Mouse (Mus musculus) forebrain, embryonic 15.5 days (tissue): ENCODE data around the gene Sbk1. TPM values are rescaled to one million over a fixed set of nuclear protein-coding genes. Genes with fewer than 3 reads are reported as not detected.

Experiments
- ATAC-seq: fragments of 200-750 bp; cut with Nextera tagmentation; replicated peaks from 2 replicates; pipeline ENCODE4 v1.8.0; 2017; ENCODE audit warnings: mild to moderate bottlenecking, moderate TSS enrichment, moderate library complexity
- H3K27ac ChIP-seq: fragments of 300-500 bp; sonication (generic); replicated peaks from 2 replicates; pipeline ENCODE4 v1.5.1; 2015; ENCODE audit warnings: mild to moderate bottlenecking, inconsistent platforms
- H3K27me3 ChIP-seq: fragments of 300-500 bp; sonication (generic); 2 replicates; pipeline ENCODE4 v1.6.1; 2015; ENCODE audit warnings: inconsistent platforms
- H3K36me3 ChIP-seq: fragments of 300-500 bp; sonication (generic); 2 replicates; pipeline ENCODE4 v1.6.1; 2015; ENCODE audit warnings: mild to moderate bottlenecking, inconsistent platforms
- H3K4me1 ChIP-seq: fragments of 300-500 bp; sonication (generic); 2 replicates; pipeline ENCODE4 v1.6.1; 2015; ENCODE audit warnings: inconsistent platforms
- H3K4me2 ChIP-seq: fragments of 300-500 bp; sonication (generic); replicated peaks from 2 replicates; pipeline ENCODE4 v1.6.1; 2015; ENCODE audit warnings: mild to moderate bottlenecking, inconsistent platforms
- H3K4me3 ChIP-seq: fragments of 300-500 bp; sonication (generic); 2 replicates; pipeline ENCODE4 v1.5.1; 2015; ENCODE audit warnings: mild to moderate bottlenecking, inconsistent platforms
- H3K9ac ChIP-seq: fragments of 300-500 bp; sonication (generic); replicated peaks from 2 replicates; pipeline ENCODE4 v1.6.1; 2015; ENCODE audit warnings: mild to moderate bottlenecking, inconsistent platforms
- H3K9me3 ChIP-seq: fragments of 300-500 bp; sonication (generic); 2 replicates; pipeline ENCODE4 v1.6.1; 2016; ENCODE audit warnings: inconsistent platforms
- WGBS: fragments of 180-500 bp; shearing (Covaris S2); methylation state at CpG from one replicate; pipeline ENCODE4 v1.1.7; 2015; ENCODE audit warnings: mixed read lengths; 5-methylcytosine and 5-hydroxymethylcytosine counted together
- polyA plus RNA-seq: library from polyadenylated mRNA; unstranded; fragments of >200 nt; fragmentation: Nextera tagmentation; extraction: Ambion mirVana; gene quantifications from 2 replicates; pipeline ENCODE4 v1.2.1, GENCODE M21; 2015

Gene Sbk1
- 336 and 348 TPM in 2 replicates for polyA plus RNA-seq

DNA sequence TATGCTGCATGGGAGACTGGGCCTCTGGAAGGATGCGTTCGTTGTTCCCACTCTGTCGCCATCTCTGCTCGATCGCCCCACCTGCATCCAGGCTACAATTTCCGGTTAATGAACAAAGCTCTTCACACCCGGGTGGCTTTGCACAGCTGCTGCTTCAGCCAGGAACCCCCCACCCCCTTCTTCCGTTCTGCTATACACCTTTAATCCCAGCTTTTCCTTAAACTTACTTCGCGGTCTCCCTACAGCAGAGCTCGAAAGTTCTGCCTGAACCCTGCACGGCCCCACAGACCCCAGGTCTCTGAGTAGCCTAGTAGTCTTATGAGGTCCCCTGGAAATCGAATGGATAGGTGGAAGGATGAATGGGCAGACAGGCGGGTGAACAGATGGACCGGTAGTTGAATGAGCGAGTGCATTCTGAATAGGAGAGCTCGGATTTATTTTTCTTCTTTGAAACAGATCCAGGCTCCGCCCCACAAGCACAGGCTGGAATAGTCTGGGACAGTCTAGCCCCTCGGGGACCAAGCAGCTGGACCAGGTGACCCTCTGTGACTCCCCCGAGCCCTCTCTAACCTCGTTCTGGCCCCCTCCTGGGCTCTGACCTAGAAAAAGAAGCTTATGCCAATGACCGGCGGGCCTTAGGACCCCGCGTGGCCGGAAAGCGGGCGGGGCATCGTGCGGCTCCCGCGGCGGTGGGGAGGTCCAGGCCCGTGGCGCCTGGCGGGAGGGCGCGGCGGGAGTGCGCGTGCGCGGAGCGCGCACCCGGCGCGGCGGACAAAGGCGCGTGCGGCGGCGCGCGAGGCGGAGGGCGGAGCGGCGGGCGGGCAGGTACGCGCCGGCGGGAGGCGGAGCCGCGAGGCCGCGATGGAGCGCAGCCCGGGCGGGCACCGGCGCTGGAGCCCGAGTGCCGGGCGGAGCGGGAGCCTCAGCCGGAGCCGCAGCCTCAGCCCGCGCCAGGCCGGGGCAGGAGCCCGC, at the start of gene Sbk1:
Gene Sbk1, plus strand, starts transcription at position 908 of the 972 bp plus-strand sequence.
- Histone ChIP-seq H3K27me3 (no peaks in the 10 kb centered on the region), H3K4me2 (peak within 1 kb of the TSS; percentile 91), H3K9me3 (no peaks in the 10 kb centered on the region), H3K4me3 (peak within 1 kb of the TSS; percentile 96), H3K27ac (peak within 1 kb of the TSS; percentile 99), H3K9ac (peak within 1 kb of the TSS; percentile 100), H3K4me1 (peaks cover 43% of the 10 kb centered on the region), H3K36me3 (0 out of 2 replicates have a peak, but pooled peaks cover 9% of the 10 kb centered on the region)
- WGBS, result under 1% methylated on average over 64 of the region's 85 CpGs
- ATAC-seq, result peak; percentile 86

GRCm38 (mm10) chr7:126222753-126223152, 49.7 kb upstream of the Sbk1 start:
- Histone ChIP-seq H3K27me3 (no peaks in the 10 kb centered on the region), H3K4me1 (no peaks in the 10 kb centered on the region), H3K36me3 (no peaks in the 10 kb centered on the region), H3K4me3 (no peak overlapping the region), H3K27ac (no peak overlapping the region), H3K4me2 (no peak overlapping the region), H3K9ac (no peak overlapping the region), H3K9me3 (no peaks in the 10 kb centered on the region)
- WGBS, result 62% methylated on average over 3 of the region's 3 CpGs
- ATAC-seq, result no peak

DNA sequence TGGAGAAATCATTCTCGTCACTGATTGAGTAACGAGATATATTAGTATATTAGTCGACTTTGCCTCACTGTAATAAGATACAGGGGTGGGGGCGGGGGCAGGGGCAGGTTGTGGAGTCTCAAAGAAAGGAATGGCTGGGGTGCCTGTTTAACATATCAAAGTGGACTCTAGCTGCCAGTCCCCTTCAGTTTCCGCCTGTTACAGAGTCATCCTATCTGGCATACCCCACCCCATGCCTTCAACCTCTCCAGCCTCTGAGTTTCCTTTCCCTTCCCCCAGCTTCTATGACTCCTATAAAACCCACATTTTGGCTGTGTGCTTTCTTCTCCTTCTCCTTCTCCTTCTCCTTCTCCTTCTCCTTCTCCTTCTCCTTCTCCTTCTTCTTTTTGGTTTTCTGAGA, 46.3 kb upstream of the Sbk1 start:
- Histone ChIP-seq H3K4me1 (no peaks in the 10 kb centered on the region), H3K27ac (no peak overlapping the region), H3K4me2 (no peak overlapping the region), H3K36me3 (no peaks in the 10 kb centered on the region), H3K27me3 (no peaks in the 10 kb centered on the region), H3K9me3 (no peaks in the 10 kb centered on the region), H3K4me3 (no peak overlapping the region), H3K9ac (no peak overlapping the region)
- no peak for ATAC-seq
- 24% methylated on average over 5 of the region's 5 CpGs for WGBS

- WGBS, result 77% methylated on average over 8 of the region's 8 CpGs
- Histone ChIP-seq H3K9ac (no peak overlapping the region), H3K27me3 (no peaks in the 10 kb centered on the region), H3K4me1 (no peaks in the 10 kb centered on the region), H3K9me3 (no peaks in the 10 kb centered on the region), H3K4me3 (no peak overlapping the region), H3K36me3 (no peaks in the 10 kb centered on the region), H3K27ac (no peak overlapping the region), H3K4me2 (no peak overlapping the region)
- ATAC-seq, result no peak
Measured at GRCm38 (mm10) chr7:126230357-126231148, 41.9 kb upstream of the Sbk1 start.

GRCm38 (mm10) chr7:126232345-126233071, 39.9 kb upstream of the Sbk1 start:
- H3K4me2 ChIP-seq, result no peak overlapping the region
- no peak overlapping the region for H3K4me3 ChIP-seq
- no peaks in the 10 kb centered on the region for H3K36me3 ChIP-seq
- H3K27me3 ChIP-seq, result no peaks in the 10 kb centered on the region
- no peak for ATAC-seq
- no peaks in the 10 kb centered on the region for H3K9me3 ChIP-seq
- 84% methylated on average over 8 of the region's 8 CpGs for WGBS
- no peaks in the 10 kb centered on the region for H3K4me1 ChIP-seq
- no peak overlapping the region for H3K9ac ChIP-seq
- H3K27ac ChIP-seq, result no peak overlapping the region

DNA sequence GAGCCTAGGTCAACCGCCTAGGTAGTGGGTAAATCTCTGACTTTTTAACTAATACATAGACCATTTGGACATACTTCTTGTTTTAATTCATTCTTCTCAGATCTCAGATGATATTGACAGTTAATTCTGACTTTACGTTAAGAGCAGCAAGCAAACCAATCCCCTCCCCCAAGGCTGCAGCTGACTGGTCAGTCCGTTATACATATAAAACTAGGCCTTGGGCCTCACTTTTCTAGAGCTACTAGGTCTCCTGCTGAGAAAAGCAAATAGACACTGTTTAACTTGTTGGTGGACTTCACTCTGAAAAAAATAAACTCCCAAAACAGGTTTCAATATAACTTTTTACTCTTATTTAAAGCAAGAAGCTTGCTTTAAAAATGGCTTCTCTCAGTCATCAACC, 37.8 kb upstream of the Sbk1 start:
- Histone ChIP-seq H3K27ac (no peak overlapping the region), H3K4me2 (no peak overlapping the region), H3K4me1 (no peaks in the 10 kb centered on the region), H3K4me3 (no peak overlapping the region), H3K9me3 (no peaks in the 10 kb centered on the region), H3K36me3 (no peaks in the 10 kb centered on the region), H3K27me3 (no peaks in the 10 kb centered on the region), H3K9ac (no peak overlapping the region)
- WGBS, result 87% methylated on average over 3 of the region's 3 CpGs
- ATAC-seq, result no peak

GRCm38 (mm10) chr7:126236083-126236793, 36.2 kb upstream of the Sbk1 start:
- ATAC-seq, result no peak
- Histone ChIP-seq H3K27me3 (no peaks in the 10 kb centered on the region), H3K4me2 (no peak overlapping the region), H3K9me3 (no peaks in the 10 kb centered on the region), H3K27ac (no peak overlapping the region), H3K36me3 (no peaks in the 10 kb centered on the region), H3K9ac (no peak overlapping the region), H3K4me3 (no peak overlapping the region), H3K4me1 (no peaks in the 10 kb centered on the region)
- WGBS, result 57% methylated on average over 11 of the region's 11 CpGs

- Histone ChIP-seq H3K27me3 (no peaks in the 10 kb centered on the region), H3K4me3 (no peak overlapping the region), H3K36me3 (no peaks in the 10 kb centered on the region), H3K27ac (no peak overlapping the region), H3K4me2 (no peak overlapping the region), H3K4me1 (no peaks in the 10 kb centered on the region), H3K9me3 (no peaks in the 10 kb centered on the region), H3K9ac (no peak overlapping the region)
- ATAC-seq, result no peak
- WGBS, result 76% methylated on average over 5 of the region's 5 CpGs
Measured at GRCm38 (mm10) chr7:126236794-126237192, 35.6 kb upstream of the Sbk1 start.

GRCm38 (mm10) chr7:126240814-126241360, 31.5 kb upstream of the Sbk1 start:
- Histone ChIP-seq H3K27me3 (no peaks in the 10 kb centered on the region), H3K36me3 (no peaks in the 10 kb centered on the region), H3K9ac (no peak overlapping the region), H3K27ac (no peak overlapping the region), H3K4me1 (no peaks in the 10 kb centered on the region), H3K4me2 (no peak overlapping the region), H3K4me3 (no peak overlapping the region), H3K9me3 (no peaks in the 10 kb centered on the region)
- 85% methylated on average over 14 of the region's 14 CpGs for WGBS
- ATAC-seq, result no peak

DNA sequence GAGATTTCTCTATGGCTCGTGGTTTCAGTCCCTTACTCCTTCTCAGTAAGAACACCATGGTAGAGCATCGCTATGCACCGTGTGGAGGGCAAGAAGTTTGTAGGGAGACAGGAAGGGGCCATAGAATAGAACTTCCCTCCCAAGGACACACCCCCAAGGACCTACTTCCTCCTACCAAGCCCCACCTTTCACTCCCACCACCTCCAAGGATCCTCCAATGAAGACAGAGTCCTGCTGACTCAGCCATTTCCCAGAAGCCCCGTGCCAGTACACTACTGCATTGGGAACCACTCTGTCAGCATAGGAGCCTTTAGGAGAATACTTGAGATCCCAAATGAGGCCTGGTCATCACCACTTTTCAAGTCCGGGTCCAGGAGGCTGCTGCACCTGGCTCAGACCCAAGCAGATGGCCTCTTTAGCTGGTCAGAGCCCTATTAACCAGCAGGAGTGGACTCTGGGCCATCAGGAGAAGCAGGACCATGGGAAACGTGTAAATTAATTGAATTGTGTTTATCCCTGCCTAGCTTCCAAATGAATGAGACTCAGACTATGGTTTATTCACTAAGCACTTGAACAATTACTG, 28.2 kb upstream of the Sbk1 start:
- Histone ChIP-seq H3K4me3 (no peak overlapping the region), H3K27me3 (no peaks in the 10 kb centered on the region), H3K4me1 (peaks cover 6% of the 10 kb centered on the region), H3K9ac (no peak overlapping the region), H3K36me3 (no peaks in the 10 kb centered on the region), H3K9me3 (no peaks in the 10 kb centered on the region), H3K4me2 (no peak overlapping the region), H3K27ac (no peak overlapping the region)
- no peak for ATAC-seq
- 77% methylated on average over 6 of the region's 6 CpGs for WGBS

GRCm38 (mm10) chr7:126248088-126248487, 24.3 kb upstream of the Sbk1 start:
- WGBS, result 9% methylated on average over 6 of the region's 6 CpGs
- H3K4me3 ChIP-seq, result no peak overlapping the region

More at GRCm38 (mm10) chr7:126248088-126248487, 24.3 kb upstream of the Sbk1 start:
- H3K4me1 ChIP-seq, result peaks cover 6% of the 10 kb centered on the region
- no peaks in the 10 kb centered on the region for H3K9me3 ChIP-seq
- H3K27me3 ChIP-seq, result no peaks in the 10 kb centered on the region
- H3K4me2 ChIP-seq, result peak overlapping the region; percentile 5; the same call in 1 of the 2 replicates
- H3K9ac ChIP-seq, result 0 out of 2 replicates have a peak overlapping the region, but pooled peaks have one; percentile 19
- no peak for ATAC-seq
- no peaks in the 10 kb centered on the region for H3K36me3 ChIP-seq
- H3K27ac ChIP-seq, result no peak overlapping the region
